Mouse (Mus musculus): ENCODE measurements around the gene Zfand3. TPM values are rescaled to one million over a fixed set of nuclear protein-coding genes. Genes with fewer than 3 reads are reported as not detected.

Zfand3 gene
- polyA plus RNA-seq, 1 experiment: 92.7 TPM

DNA sequence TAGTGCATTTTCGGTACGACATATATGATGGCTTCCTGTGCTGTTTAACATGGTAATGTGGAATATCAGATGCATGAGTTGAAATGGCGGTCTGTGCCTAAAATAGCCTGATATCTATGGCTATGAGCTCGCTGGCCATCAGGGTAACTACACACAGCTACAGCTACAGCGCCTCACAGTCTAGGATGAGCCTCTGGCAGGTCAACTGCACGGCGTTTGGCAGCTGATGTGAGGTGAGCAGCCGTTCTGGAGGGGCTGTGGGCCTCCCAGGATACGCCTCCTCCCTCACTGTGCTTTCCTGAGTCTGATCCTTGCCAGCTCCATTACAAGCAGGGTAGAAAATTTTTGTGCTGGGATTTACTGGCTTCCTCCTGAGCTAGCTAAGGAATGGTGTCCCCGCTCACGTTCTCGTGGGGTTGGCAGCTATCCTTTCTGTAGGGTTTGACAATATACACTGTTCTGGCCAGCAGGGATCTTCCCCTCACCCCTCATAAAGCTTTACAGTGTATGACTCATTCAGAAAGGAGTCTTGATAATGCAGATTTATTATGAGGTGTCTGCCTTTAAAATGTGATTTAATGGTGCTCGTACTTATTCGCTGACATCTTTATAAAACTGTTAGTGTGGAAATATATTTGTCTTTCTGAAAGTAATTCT is 240.2 kb downstream of the Zfand3 start:
- no peak for TF ChIP-seq GATA1 (IDR thresholded peaks at IDR 0.05; ENCODE audit: low read length)

DNA sequence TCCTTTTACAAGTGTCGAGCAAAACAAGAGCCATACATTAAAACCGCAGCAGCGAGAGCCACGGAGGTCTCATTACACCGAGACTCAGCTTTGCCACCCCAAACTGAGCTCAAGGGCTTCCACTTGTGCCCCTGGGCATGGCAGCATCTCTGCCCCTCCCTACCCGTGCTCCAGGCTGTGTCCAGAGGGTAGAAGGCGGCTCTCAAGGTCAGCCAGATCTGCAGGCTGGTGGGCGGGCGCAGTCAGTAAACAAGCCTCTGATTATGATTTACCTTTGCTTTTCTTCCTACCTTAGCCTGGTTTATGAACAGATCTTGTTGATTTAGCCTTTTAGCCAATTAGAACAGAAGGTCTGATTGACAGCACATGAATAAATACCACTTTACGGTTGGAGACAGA is 240.8 kb downstream of the Zfand3 start:
- no peak for TF ChIP-seq GATA1 (IDR thresholded peaks at IDR 0.05; ENCODE audit: low read length)

- no peak for TF ChIP-seq GATA1 (IDR thresholded peaks at IDR 0.05; ENCODE audit: low read length)
These were observed 248.5 kb downstream of the Zfand3 start for GRCm38 (mm10) chr17:30253028-30253427.

DNA sequence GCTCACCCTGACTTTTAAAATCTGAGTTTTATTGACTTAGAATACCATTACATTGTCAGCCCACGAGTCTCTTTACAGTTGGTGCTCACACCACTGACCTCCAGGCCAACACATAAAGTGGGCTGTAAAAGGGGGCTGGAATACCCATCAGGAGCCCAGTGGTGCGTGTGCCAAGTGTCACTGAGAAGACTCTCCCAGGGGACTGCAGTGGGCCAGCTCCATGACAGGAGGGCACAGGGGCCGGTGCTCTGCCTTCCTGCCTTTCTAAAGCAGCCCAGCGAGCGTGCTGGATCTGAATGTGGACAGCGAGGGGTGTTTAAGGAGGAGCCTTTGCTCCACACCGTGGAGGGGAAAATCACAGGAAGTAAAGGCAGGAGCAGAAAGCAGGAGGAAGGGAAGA is 249.4 kb downstream of the Zfand3 start:
- no peak for TF ChIP-seq GATA1 (IDR thresholded peaks at IDR 0.05; ENCODE audit: low read length)

GRCm38 (mm10) chr17:30255928-30256560 is 251.5 kb downstream of the Zfand3 start:
- TF ChIP-seq GATA1 (IDR thresholded peaks at IDR 0.05; ENCODE audit: low read length): no peak

- no peak for TF ChIP-seq GATA1 (IDR thresholded peaks at IDR 0.05; ENCODE audit: low read length)
These were observed 253.9 kb downstream of the Zfand3 start for GRCm38 (mm10) chr17:30258480-30258879.

DNA sequence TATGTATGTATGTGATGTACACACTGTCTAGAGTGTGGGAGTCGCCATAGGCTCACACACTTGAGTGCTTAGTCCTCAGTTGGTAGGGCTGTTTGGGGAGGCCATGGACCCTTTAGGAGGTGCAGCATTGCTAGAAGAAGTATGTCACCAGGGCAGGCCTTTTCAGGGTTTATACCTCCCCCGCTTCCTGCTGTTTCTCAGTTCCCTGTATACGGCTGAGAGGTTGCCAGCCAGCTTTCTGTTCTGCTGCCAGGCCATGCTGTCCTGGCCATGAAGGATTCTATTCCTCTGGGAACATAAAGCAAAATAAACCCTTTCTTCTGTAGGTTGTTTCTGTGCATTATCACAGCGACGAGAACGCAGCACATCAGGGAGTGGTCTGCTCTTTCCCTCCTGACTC is 255.4 kb downstream of the Zfand3 start:
- TF ChIP-seq GATA1 (IDR thresholded peaks at IDR 0.05; ENCODE audit: low read length): no peak

Other genes with a start within 250 kb of the Zfand3 start
- gene Mdga1, start 34.6 kb upstream of the Zfand3 start, polyA plus RNA-seq (2012): 0.06 TPM in 1 of 2 replicates, not detected in the other

Data from G1E-ER4 (cell line).